Mouse (Mus musculus) liver, embryonic 14.5 days (tissue): ENCODE measurements around the gene Hist1h2bb. TPM values are rescaled to one million over a fixed set of nuclear protein-coding genes. Genes with fewer than 3 reads are reported as not detected.

Source experiments
- ATAC-seq: fragments of 200-750 bp; cut with Nextera tagmentation; 2 replicates; pipeline ENCODE4 v1.8.0; 2017; ENCODE audit warnings: moderate number of reproducible peaks, mild to moderate bottlenecking, moderate library complexity; ENCODE audit not compliant: insufficient read depth
- DNase-seq, 3 experiments: peaks; one replicate each; pipeline ENCODE4 v3.0.0-alpha.2; 2012 to 2013; ENCODE audit warnings: low read depth in 3 of 3, low spot score in 3 of 3
- H3K27ac ChIP-seq: fragments of 300-500 bp; sonication (generic); 2 replicates; pipeline ENCODE4 v1.5.1; 2014; ENCODE audit warnings: moderate library complexity, mild to moderate bottlenecking, control low read depth, inconsistent platforms
- H3K27me3 ChIP-seq: fragments of 300-500 bp; sonication (generic); 2 replicates; pipeline ENCODE4 v1.6.1; 2014; ENCODE audit warnings: mild to moderate bottlenecking, low read length, moderate library complexity; ENCODE audit not compliant: control insufficient read depth, insufficient read depth
- H3K36me3 ChIP-seq: fragments of 300-500 bp; sonication (generic); replicated peaks from 2 replicates; pipeline ENCODE4 v1.6.1; 2014; ENCODE audit warnings: low read depth; ENCODE audit not compliant: control insufficient read depth, insufficient read depth
- H3K4me1 ChIP-seq, 2 experiments: fragments of 200-500 bp in 1 of 2; fragments of 300-500 bp in 1 of 2; sonication (generic) in 1 of 2; replicated peaks; 2 replicates each; pipeline ENCODE4 v1.6.1; 2012 to 2014; ENCODE audit warnings: antibody characterized with exemption in 1 of 2, inconsistent platforms in 1 of 2, low read length in 1 of 2; ENCODE audit not compliant: control insufficient read depth in 2 of 2, insufficient read depth in 2 of 2
- H3K4me2 ChIP-seq: fragments of 300-500 bp; sonication (generic); 2 replicates; pipeline ENCODE4 v1.6.1; 2014; ENCODE audit warnings: low read depth, mild to moderate bottlenecking, control low read depth, moderate library complexity
- H3K4me3 ChIP-seq, 2 experiments: fragments of 200-500 bp in 1 of 2; fragments of 300-500 bp in 1 of 2; sonication (generic) in 1 of 2; 2 replicates each; pipeline ENCODE4 v1.5.1; 2012 to 2014; ENCODE audit warnings: low read depth in 2 of 2, low read length in 2 of 2, mild to moderate bottlenecking in 2 of 2, control low read depth in 1 of 2, inconsistent platforms in 1 of 2, moderate library complexity in 1 of 2; ENCODE audit not compliant: insufficient read depth in 1 of 2
- H3K9ac ChIP-seq: fragments of 300-500 bp; sonication (generic); replicated peaks from 2 replicates; pipeline ENCODE4 v1.6.1; 2014; ENCODE audit warnings: mild to moderate bottlenecking, control low read depth, moderate library complexity
- H3K9me3 ChIP-seq: fragments of 300-500 bp; sonication (generic); 2 replicates; pipeline ENCODE4 v1.6.1; 2016; ENCODE audit warnings: low read length, mixed read lengths; ENCODE audit not compliant: control insufficient read depth
- CTCF ChIP-seq: IDR thresholded peaks from 2 replicates; pipeline ENCODE4 v1.5.1; 2016; ENCODE audit warnings: antibody characterized with exemption, low read depth, control low read depth
- EP300 ChIP-seq: IDR thresholded peaks from 2 replicates; pipeline ENCODE4 v1.6.1; 2016; ENCODE audit warnings: antibody characterized with exemption, low read depth
- WGBS: fragments of 180-500 bp; shearing (Covaris S2); extraction: QIAGEN DNeasy Blood & Tissue Kit; methylation state at CpG from one replicate; pipeline ENCODE4 v1.1.7; 2014; ENCODE audit not compliant: insufficient replicate concordance; 5-methylcytosine and 5-hydroxymethylcytosine counted together
- polyA plus RNA-seq, 2 experiments: library from polyadenylated mRNA; depleted of rRNA in 1 of 2; stranded (reverse) in 1 of 2; unstranded in 1 of 2; fragments of >200 nt; fragmentation: Nextera tagmentation in 1 of 2; extraction: Ambion mirVana in 1 of 2; gene quantifications; 2 replicates each; pipeline versions ENCODE4 v1.2.1 to v1.2.3; 2012 to 2014

Gene Hist1h2bb
- polyA plus RNA-seq, 2 experiments: 2.6 to 20.0 TPM

DNA sequence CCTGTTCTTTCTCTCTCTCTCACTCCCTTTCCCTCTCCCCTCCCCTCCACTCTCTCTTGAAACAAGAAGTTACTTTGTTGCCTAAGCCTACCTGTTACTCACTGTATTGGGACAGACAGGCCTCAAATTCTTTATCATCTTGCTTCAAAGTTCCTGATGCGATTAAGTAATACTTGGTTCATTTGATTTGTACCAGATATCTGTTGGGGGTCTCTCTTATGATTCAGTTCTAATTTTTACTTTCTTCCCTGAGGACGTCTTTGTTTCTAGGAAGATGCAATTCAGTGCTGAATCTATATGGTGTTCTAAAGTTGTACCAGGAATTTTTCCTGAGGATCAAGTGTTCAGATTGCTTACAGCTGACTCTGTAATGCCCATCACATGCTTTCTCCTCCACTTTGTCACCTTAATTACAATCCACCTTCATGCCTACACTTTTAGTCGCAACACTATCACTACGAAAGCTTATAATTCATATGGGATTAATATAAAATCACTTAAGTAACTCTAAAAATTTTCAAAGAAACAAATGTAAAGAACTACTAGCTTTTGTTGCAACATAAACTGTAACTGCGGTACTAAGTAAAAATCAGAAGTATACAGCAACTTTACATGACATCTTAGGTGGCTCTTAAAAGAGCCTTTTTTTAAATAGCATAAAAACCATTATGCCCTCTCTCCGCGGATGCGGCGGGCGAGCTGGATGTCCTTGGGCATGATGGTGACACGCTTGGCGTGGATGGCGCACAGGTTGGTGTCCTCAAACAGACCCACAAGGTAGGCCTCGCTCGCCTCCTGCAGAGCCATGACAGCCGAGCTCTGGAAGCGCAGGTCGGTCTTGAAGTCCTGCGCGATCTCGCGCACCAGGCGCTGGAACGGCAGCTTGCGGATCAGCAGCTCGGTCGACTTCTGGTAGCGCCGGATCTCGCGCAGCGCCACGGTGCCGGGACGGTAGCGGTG, 1.8 kb upstream of the Hist1h2bb start:
- peak overlapping the region; percentile 100 for H3K27ac ChIP-seq
- under 1% methylated on average over 13 of the region's 36 CpGs for WGBS
- H3K27me3 ChIP-seq: no peaks in the 10 kb centered on the region
- peak in 1 of 3 experiments; percentile 68 for DNase-seq
- no peaks in the 10 kb centered on the region for H3K36me3 ChIP-seq
- peak overlapping the region; percentile 89 for H3K4me2 ChIP-seq
- H3K4me3 ChIP-seq: peak overlapping the region; percentile 61 to 67
- peak overlapping the region; percentile 95 for H3K9ac ChIP-seq
- TF ChIP-seq EP300: no peak
- TF ChIP-seq CTCF: no peak
- H3K9me3 ChIP-seq: no peaks in the 10 kb centered on the region
- H3K4me1 ChIP-seq: peaks cover 22 to 32% of the 10 kb centered on the region in 2 experiments
- no peak for ATAC-seq

GRCm38 (mm10) chr13:23745381-23746161, 963 bp upstream of the Hist1h2bb start, which contains the start of gene Hist1h3c:
TSS of gene Hist1h3c (minus strand) at chr13:23745602.
- peak; percentile 77 for TF ChIP-seq EP300
- TF ChIP-seq CTCF: no peak
- peak within 1 kb of the TSS; percentile 61 to 67 for H3K4me3 ChIP-seq
- H3K36me3 ChIP-seq: no peaks in the 10 kb centered on the region
- peak; percentile 58 for ATAC-seq
- peaks cover 30 to 37% of the 10 kb centered on the region in 2 experiments for H3K4me1 ChIP-seq
- peak within 1 kb of the TSS; percentile 89 for H3K4me2 ChIP-seq
- peak; percentile 94 to 96 (median 95) for DNase-seq
- H3K9ac ChIP-seq: peak within 1 kb of the TSS; percentile 98
- WGBS: 1% methylated on average over 24 of the region's 28 CpGs
- peak within 1 kb of the TSS; percentile 100 for H3K27ac ChIP-seq
- H3K27me3 ChIP-seq: no peaks in the 10 kb centered on the region
- no peaks in the 10 kb centered on the region for H3K9me3 ChIP-seq

DNA sequence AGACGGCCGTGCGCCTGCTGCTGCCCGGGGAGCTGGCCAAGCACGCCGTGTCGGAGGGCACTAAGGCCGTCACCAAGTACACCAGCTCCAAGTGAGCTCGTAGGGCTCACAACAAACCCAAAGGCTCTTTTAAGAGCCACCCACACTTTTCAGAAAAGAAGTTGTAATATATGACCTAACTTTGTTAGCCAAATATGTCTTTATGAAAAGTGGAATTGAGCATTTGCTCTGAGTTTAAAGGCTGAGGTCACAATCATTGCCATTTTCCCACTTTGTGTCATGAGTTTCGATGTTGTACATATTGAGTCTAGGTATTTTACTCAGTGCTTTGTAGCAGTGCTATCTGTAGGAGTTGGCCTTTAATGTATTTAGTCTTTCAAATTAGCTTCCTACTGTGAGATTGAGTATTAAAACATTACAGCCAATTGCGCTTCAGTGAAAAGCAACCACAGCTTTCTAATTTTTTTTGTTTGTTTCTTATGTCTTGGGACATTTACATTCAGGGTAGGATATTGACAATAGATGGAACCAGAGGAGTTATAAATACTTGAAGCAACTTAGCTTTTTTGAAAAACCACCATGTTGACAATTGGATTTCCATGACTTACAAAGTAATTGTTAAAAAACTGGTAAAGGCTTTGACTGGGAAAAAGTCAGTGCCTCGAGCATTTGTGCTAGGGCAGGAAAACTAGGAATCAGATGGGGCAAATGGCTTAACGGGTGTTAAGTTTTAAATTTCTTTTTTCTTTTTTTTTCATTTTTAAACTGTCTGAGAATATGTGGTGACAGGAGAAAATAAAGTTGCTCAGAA, 752 bp downstream of the Hist1h2bb start:
- WGBS: 4% methylated on average over 10 of the region's 13 CpGs
- H3K27ac ChIP-seq: peak overlapping the region; percentile 100
- peaks cover 23 to 29% of the 10 kb centered on the region in 2 experiments for H3K4me1 ChIP-seq
- ATAC-seq: peak; percentile 22
- H3K9me3 ChIP-seq: no peaks in the 10 kb centered on the region
- H3K4me2 ChIP-seq: peak overlapping the region; percentile 89
- H3K4me3 ChIP-seq: peak overlapping the region; percentile 52 to 61
- TF ChIP-seq EP300: 0 out of 2 replicates have a peak, but pooled peaks have one; percentile 7
- TF ChIP-seq CTCF: no peak
- H3K9ac ChIP-seq: peak overlapping the region; percentile 98
- peak in 1 of 3 experiments; percentile 71 for DNase-seq
- H3K36me3 ChIP-seq: no peaks in the 10 kb centered on the region
- H3K27me3 ChIP-seq: no peaks in the 10 kb centered on the region

DNA sequence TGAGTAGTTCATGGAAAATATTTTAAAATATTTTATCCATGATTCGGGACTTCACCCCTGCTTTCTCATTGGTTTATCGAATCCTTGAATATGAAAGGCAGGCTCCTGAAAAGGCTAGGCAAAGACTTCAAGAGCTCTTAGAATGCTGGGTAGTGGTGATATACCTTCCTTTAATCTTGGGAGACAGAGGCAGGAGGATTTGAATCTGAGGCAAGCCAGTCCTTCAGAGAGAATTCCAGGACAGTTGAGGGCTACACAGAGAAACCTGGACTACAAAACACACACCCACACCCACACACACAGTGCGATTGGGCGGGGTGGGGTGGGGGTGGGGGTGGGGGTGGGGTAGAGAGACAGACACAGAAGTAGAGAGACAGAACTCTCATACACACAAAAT, 1.4 kb downstream of the Hist1h2bb start:
- Histone ChIP-seq H3K9me3 (no peaks in the 10 kb centered on the region), H3K36me3 (no peaks in the 10 kb centered on the region), H3K27ac (peak overlapping the region; percentile 100), H3K27me3 (no peaks in the 10 kb centered on the region), H3K4me1 (peaks cover 20 to 28% of the 10 kb centered on the region in 2 experiments), H3K4me3 (peak overlapping the region in 1 of 2 experiments; percentile 61; a peak in 2 of 4 replicates), H3K4me2 (peak overlapping the region; percentile 89), H3K9ac (peak overlapping the region; percentile 98)
- DNase-seq: peak in 1 of 3 experiments; percentile 66
- WGBS: 7% methylated on average over 4 of the region's 4 CpGs
- no peak for TF ChIP-seq CTCF
- no peak for TF ChIP-seq EP300
- ATAC-seq: no peak
